Mouse (Mus musculus) forebrain, embryonic 12.5 days (tissue): ENCODE measurements around the gene Fbxw9. TPM values are rescaled to one million over a fixed set of nuclear protein-coding genes. Genes with fewer than 3 reads are reported as not detected.

ENCODE experiments used
- ATAC-seq: fragments of 200-750 bp; cut with Nextera tagmentation; 2 replicates; pipeline ENCODE4 v1.8.0; 2017; ENCODE audit warnings: moderate TSS enrichment; ENCODE audit not compliant: low FRiP score
- H3K27ac ChIP-seq: fragments of 300-500 bp; sonication (generic); 2 replicates; pipeline ENCODE4 v1.5.1; 2016; ENCODE audit warnings: mild to moderate bottlenecking
- H3K27me3 ChIP-seq: fragments of 300-500 bp; sonication (generic); 2 replicates; pipeline ENCODE4 v1.6.1; 2016; ENCODE audit warnings: mild to moderate bottlenecking
- H3K36me3 ChIP-seq: fragments of 300-500 bp; sonication (generic); replicated peaks from 2 replicates; pipeline ENCODE4 v1.6.1; 2016; ENCODE audit warnings: mild to moderate bottlenecking
- H3K4me1 ChIP-seq: fragments of 300-500 bp; sonication (generic); 2 replicates; pipeline ENCODE4 v1.6.1; 2016
- H3K4me2 ChIP-seq: fragments of 300-500 bp; sonication (generic); 2 replicates; pipeline ENCODE4 v1.6.1; 2016; ENCODE audit warnings: mild to moderate bottlenecking, moderate library complexity
- H3K4me3 ChIP-seq: fragments of 300-500 bp; sonication (generic); replicated peaks from 2 replicates; pipeline ENCODE4 v1.5.1; 2016; ENCODE audit warnings: mild to moderate bottlenecking
- H3K9ac ChIP-seq: fragments of 300-500 bp; sonication (generic); 2 replicates; pipeline ENCODE4 v1.6.1; 2016; ENCODE audit warnings: mild to moderate bottlenecking
- H3K9me3 ChIP-seq: fragments of 300-500 bp; sonication (generic); 2 replicates; pipeline ENCODE4 v1.6.1; 2016
- WGBS: fragments of 180-500 bp; shearing (Covaris S2); methylation state at CpG from one replicate; pipeline ENCODE4 v1.1.7; 2016; 5-methylcytosine and 5-hydroxymethylcytosine counted together
- microRNA-seq: library from miRNA; unstranded; fragments of <30 nt; microRNA quantifications from one replicate; pipeline ENCODE4, GENCODE M21; 2017
- polyA plus RNA-seq: library from polyadenylated mRNA; unstranded; fragments of >200 nt; fragmentation: Nextera tagmentation; extraction: Ambion mirVana; gene quantifications from 2 replicates; pipeline ENCODE4 v1.2.1, GENCODE M21; 2016

The Fbxw9 gene
- polyA plus RNA-seq, 1 experiment from 2014 or later, result 32.1 TPM

DNA sequence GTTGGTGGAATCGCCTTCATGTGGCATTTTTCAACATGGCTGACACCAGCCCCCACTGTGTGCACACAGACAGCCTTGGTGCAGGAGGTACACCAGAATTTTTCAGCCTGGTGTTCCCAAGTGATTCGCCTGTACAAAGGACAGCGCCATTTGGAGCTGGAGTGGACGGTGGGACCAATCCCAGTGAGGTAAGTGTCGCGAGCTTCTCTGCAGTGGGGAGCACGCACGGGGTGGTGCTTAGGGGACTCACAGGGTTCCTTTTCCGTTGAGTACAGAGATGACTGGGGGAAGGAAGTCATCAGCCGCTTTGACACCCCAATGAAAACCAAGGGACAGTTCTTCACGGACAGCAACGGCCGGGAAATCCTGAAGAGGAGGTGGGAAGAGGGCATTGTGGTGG lies 35.2 kb downstream of the Fbxw9 start:
- 97% methylated on average over 13 of the region's 13 CpGs for WGBS
- no peak overlapping the region for H3K4me3 ChIP-seq
- H3K36me3 ChIP-seq, result peaks cover 63% of the 10 kb centered on the region

DNA sequence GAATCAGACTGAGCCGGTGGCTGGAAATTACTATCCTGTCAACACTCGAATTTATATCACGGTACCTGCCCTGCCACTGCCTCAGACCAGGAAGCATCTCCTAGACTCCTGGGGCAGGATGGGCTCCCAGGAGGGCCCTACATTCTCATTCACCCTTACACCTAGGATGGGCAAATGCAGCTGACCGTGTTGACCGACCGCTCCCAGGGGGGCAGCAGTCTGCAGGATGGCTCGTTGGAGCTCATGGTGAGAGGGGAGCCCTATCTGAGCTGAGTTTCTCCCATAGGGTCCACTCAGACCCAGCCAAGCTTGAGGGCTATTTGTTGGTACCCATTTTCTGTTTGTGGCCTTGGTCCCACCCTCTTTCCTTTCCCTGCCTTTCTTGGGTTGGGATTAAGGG lies 35.7 kb downstream of the Fbxw9 start:
- H3K9me3 ChIP-seq, result no peaks in the 10 kb centered on the region
- no peaks in the 10 kb centered on the region for H3K27me3 ChIP-seq
- H3K4me1 ChIP-seq, result no peaks in the 10 kb centered on the region
- peaks cover 63% of the 10 kb centered on the region for H3K36me3 ChIP-seq
- 90% methylated on average over 7 of the region's 7 CpGs for WGBS
- no peak for ATAC-seq
- no peak overlapping the region for H3K4me3 ChIP-seq
- H3K4me2 ChIP-seq, result no peak overlapping the region
- H3K27ac ChIP-seq, result no peak overlapping the region
- H3K9ac ChIP-seq, result no peak overlapping the region

More for the DNA sequence above, 35.2 kb downstream of the Fbxw9 start:
- no peaks in the 10 kb centered on the region for H3K4me1 ChIP-seq
- H3K9me3 ChIP-seq, result no peaks in the 10 kb centered on the region
- no peak for ATAC-seq
- H3K27ac ChIP-seq, result no peak overlapping the region
- no peak overlapping the region for H3K9ac ChIP-seq
- no peaks in the 10 kb centered on the region for H3K27me3 ChIP-seq
- no peak overlapping the region for H3K4me2 ChIP-seq

DNA sequence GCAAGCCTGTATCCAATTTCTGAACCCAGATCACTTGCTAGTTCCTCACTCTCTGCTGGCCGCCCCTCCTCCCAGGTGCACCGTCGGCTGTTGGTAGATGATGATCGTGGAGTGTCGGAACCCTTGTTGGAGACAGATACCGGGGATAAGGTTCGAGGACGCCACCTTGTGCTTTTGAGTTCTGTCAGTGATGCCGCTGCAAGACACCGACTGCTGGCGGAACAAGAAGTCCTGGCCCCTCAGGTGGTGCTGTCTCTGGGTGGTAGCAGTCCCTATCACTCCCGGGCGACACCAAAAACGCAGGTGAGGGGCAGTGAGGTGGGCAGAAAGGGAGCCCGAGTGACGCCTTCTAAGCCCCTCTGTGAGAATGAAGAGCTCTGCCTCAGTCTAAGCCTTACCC lies 36.3 kb downstream of the Fbxw9 start:
- Histone ChIP-seq H3K9me3 (no peaks in the 10 kb centered on the region), H3K9ac (no peak overlapping the region), H3K4me3 (no peak overlapping the region), H3K36me3 (peaks cover 60% of the 10 kb centered on the region), H3K4me2 (no peak overlapping the region), H3K27me3 (no peaks in the 10 kb centered on the region), H3K27ac (no peak overlapping the region), H3K4me1 (no peaks in the 10 kb centered on the region)
- no peak for ATAC-seq
- WGBS, result 94% methylated on average over 16 of the region's 16 CpGs

- Histone ChIP-seq H3K9me3 (no peaks in the 10 kb centered on the region), H3K27ac (no peak overlapping the region), H3K4me3 (no peak overlapping the region), H3K4me2 (no peak overlapping the region), H3K4me1 (no peaks in the 10 kb centered on the region), H3K36me3 (peaks cover 57% of the 10 kb centered on the region), H3K27me3 (no peaks in the 10 kb centered on the region), H3K9ac (no peak overlapping the region)
- ATAC-seq, result no peak
- whole genome bisulfite sequencing, result 96% methylated on average over 4 of the region's 4 CpGs
These were observed 37.0 kb downstream of the Fbxw9 start for GRCm38 (mm10) chr8:85096850-85097249.

DNA sequence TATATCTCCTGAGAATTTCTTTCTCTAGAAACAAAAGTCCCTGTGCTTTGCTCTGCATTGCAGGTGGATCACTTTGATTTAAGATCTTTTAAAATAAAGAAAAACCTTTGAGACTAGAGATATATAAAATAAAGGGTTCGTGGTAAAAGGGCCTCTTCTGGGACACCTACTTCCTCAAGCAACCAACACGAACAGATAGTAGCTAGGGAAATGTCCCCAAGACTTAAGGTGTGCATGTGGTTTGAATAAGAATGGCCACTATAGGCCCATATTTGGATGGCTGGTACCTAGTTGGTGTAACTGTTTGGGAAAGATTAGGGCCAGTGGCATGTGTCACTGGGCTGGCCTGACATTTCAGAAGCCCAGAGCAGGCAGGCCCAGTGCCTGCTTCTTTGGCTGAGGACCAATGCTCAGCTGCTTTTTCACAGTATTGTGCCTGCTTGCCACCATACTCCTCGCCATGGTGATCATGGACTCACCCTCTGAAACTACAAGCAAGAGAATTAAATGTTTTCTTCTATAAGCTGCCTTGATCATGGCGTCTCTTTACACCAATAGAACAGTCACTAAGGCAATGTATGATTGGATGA lies 40.3 kb downstream of the Fbxw9 start:
- H3K4me1 ChIP-seq, result no peaks in the 10 kb centered on the region
- no peak overlapping the region for H3K9ac ChIP-seq
- H3K4me2 ChIP-seq, result no peak overlapping the region
- H3K36me3 ChIP-seq, result peaks cover 35% of the 10 kb centered on the region
- 86% methylated on average over 4 of the region's 4 CpGs for WGBS
- no peaks in the 10 kb centered on the region for H3K9me3 ChIP-seq
- H3K27me3 ChIP-seq, result no peaks in the 10 kb centered on the region
- no peak overlapping the region for H3K27ac ChIP-seq
- no peak for ATAC-seq
- no peak overlapping the region for H3K4me3 ChIP-seq

- ATAC-seq, result no peak
- Histone ChIP-seq H3K27me3 (no peaks in the 10 kb centered on the region), H3K27ac (no peak overlapping the region), H3K4me2 (no peak overlapping the region), H3K9ac (no peak overlapping the region), H3K4me1 (no peaks in the 10 kb centered on the region), H3K4me3 (no peak overlapping the region), H3K36me3 (peaks cover 14% of the 10 kb centered on the region), H3K9me3 (no peaks in the 10 kb centered on the region)
- 95% methylated on average over 10 of the region's 10 CpGs for WGBS
These were observed 53.4 kb downstream of the Fbxw9 start for GRCm38 (mm10) chr8:85113241-85113640.

GRCm38 (mm10) chr8:85115501-85115900 lies 55.6 kb downstream of the Fbxw9 start:
- peaks cover 4% of the 10 kb centered on the region; the same call in 1 of the 2 replicates for H3K4me1 ChIP-seq
- ATAC-seq, result no peak
- H3K27ac ChIP-seq, result no peak overlapping the region
- H3K4me2 ChIP-seq, result no peak overlapping the region
- no peaks in the 10 kb centered on the region for H3K27me3 ChIP-seq
- WGBS, result 77% methylated on average over 4 of the region's 4 CpGs
- no peak overlapping the region for H3K4me3 ChIP-seq
- no peak overlapping the region for H3K9ac ChIP-seq
- no peaks in the 10 kb centered on the region for H3K9me3 ChIP-seq
- H3K36me3 ChIP-seq, result peaks cover 3% of the 10 kb centered on the region

Small RNA genes within 50 kb of the gene (microRNA-seq; reads per million reads assigned to microRNA genes)
- gene Gm23388 (3.9 reads per million, percentile 13 among the genes with 10 or more reads in this experiment), gene Mir7070 (4.9 reads per million, percentile 18 among the genes with 10 or more reads in this experiment)

Other genes starting within 250 kb of the Fbxw9 start
- gene Dand5, start 237.2 kb upstream of the Fbxw9 start, polyA plus RNA-seq, result 5.3 and 5.6 TPM in 2 replicates
- 43.0 and 44.8 TPM in 2 replicates for gene Gadd45gip1, start 228.5 kb upstream of the Fbxw9 start, polyA plus RNA-seq
- 108 and 118 TPM in 2 replicates for gene Rad23a, start 219.4 kb upstream of the Fbxw9 start, polyA plus RNA-seq
- gene Calr, start 213.1 kb upstream of the Fbxw9 start, polyA plus RNA-seq, result 619 TPM in 2 replicates
- 110 and 111 TPM in 2 replicates for gene Farsa, start 203.1 kb upstream of the Fbxw9 start, polyA plus RNA-seq
- 76.7 and 82.9 TPM in 2 replicates for gene Syce2, start 187.9 kb upstream of the Fbxw9 start, polyA plus RNA-seq
- 31.1 and 33.2 TPM in 2 replicates for gene Gcdh, start 166.1 kb upstream of the Fbxw9 start, polyA plus RNA-seq
- 2.4 and 3.5 TPM in 2 replicates for gene Klf1, start 158.1 kb upstream of the Fbxw9 start, polyA plus RNA-seq
- gene Dnase2a, start 151.5 kb upstream of the Fbxw9 start, polyA plus RNA-seq, result 8.7 and 9.8 TPM in 2 replicates
- gene Mast1, start 122.7 kb upstream of the Fbxw9 start, polyA plus RNA-seq, result 29.3 and 35.3 TPM in 2 replicates
- gene Rtbdn, start 113.1 kb upstream of the Fbxw9 start, polyA plus RNA-seq, result 0.88 and 1.6 TPM in 2 replicates
- gene Gm49661, start 90.6 kb upstream of the Fbxw9 start, polyA plus RNA-seq, result not detected in 2 replicates
- 1,271 and 1,280 TPM in 2 replicates for gene Prdx2, start 90.5 kb upstream of the Fbxw9 start, polyA plus RNA-seq
- 117 and 124 TPM in 2 replicates for gene Rnaseh2a, start 90.3 kb upstream of the Fbxw9 start, polyA plus RNA-seq
- 4.8 and 4.9 TPM in 2 replicates for gene Junb, start 81.3 kb upstream of the Fbxw9 start, polyA plus RNA-seq
- 16.1 and 18.2 TPM in 2 replicates for gene Hook2, start 69.5 kb upstream of the Fbxw9 start, polyA plus RNA-seq
- not detected in 2 replicates for gene Best2, start 45.5 kb upstream of the Fbxw9 start, polyA plus RNA-seq
- gene Asna1, start 34.8 kb upstream of the Fbxw9 start, polyA plus RNA-seq, result 140 TPM in 2 replicates
- 156 and 175 TPM in 2 replicates for gene Trir, start 33.2 kb upstream of the Fbxw9 start, polyA plus RNA-seq
- gene Tnpo2, start 23.1 kb upstream of the Fbxw9 start, polyA plus RNA-seq, result 45.1 and 50.7 TPM in 2 replicates
- gene Gm5741, start 7.9 kb downstream of the Fbxw9 start, polyA plus RNA-seq, result 1.3 TPM in 1 of 2 replicates, not detected in the other
- gene Dhps, start 11.7 kb downstream of the Fbxw9 start, polyA plus RNA-seq, result 74.2 and 82.3 TPM in 2 replicates
- gene Wdr83os, start 20.7 kb downstream of the Fbxw9 start, polyA plus RNA-seq, result 117 and 118 TPM in 2 replicates
- gene Wdr83, start 21.3 kb downstream of the Fbxw9 start, polyA plus RNA-seq, result 48.2 and 48.8 TPM in 2 replicates
- 14.9 and 17.8 TPM in 2 replicates for gene Man2b1, start 23.2 kb downstream of the Fbxw9 start, polyA plus RNA-seq
- gene Zfp791, start 63.0 kb downstream of the Fbxw9 start, polyA plus RNA-seq, result 1.4 and 1.7 TPM in 2 replicates
- not detected in 2 replicates for gene Cks1brt, start 91.9 kb downstream of the Fbxw9 start, polyA plus RNA-seq
- gene Olfr371, start 165.9 kb downstream of the Fbxw9 start, polyA plus RNA-seq, result not detected in 2 replicates
- 112 and 115 TPM in 2 replicates for gene Orc6, start 239.6 kb downstream of the Fbxw9 start, polyA plus RNA-seq
- 164 and 168 TPM in 2 replicates for gene Vps35, start 239.7 kb downstream of the Fbxw9 start, polyA plus RNA-seq